Mouse (Mus musculus): ENCODE measurements around the gene Gm28729.

DNA sequence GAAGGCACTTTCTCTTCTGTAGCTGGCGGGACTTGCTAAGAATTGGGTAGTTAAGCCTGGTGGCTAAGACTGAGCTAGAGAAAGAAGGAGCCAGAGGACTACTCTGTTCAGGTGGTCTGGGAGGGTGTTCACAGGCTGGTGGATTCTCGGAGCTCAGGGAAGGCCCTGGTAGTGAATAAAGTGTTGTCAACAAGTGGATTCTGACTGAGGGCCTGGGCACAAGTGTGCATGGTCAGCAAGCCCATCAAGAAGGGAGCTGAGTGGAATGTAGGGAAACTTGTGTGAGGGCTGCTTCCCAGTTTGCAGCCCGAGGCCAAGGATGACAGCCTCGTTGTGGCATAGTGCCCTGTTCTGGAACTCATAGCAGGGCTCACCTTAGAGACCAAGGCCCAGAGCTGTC is 9.2 kb upstream of the Gm28729 start:
- no peak for TF ChIP-seq CTCF (IDR thresholded peaks at IDR 0.05; ENCODE audit: extremely low read depth, insufficient read length, insufficient replicate concordance, low read depth, low read length)
- TF ChIP-seq POLR2A (IDR thresholded peaks at IDR 0.05; ENCODE audit: low read depth, low read length): no peak
